Mouse (Mus musculus) cerebellum, adult 9-10 months (tissue): ENCODE data around the gene Mxd4.
A peak's percentile ranks its signal among the peaks of the same experiment; 100 is the strongest.

Experiments
- DNase-seq: peaks from one replicate; pipeline ENCODE4 v3.0.0; 2022

Mxd4 gene

DNA sequence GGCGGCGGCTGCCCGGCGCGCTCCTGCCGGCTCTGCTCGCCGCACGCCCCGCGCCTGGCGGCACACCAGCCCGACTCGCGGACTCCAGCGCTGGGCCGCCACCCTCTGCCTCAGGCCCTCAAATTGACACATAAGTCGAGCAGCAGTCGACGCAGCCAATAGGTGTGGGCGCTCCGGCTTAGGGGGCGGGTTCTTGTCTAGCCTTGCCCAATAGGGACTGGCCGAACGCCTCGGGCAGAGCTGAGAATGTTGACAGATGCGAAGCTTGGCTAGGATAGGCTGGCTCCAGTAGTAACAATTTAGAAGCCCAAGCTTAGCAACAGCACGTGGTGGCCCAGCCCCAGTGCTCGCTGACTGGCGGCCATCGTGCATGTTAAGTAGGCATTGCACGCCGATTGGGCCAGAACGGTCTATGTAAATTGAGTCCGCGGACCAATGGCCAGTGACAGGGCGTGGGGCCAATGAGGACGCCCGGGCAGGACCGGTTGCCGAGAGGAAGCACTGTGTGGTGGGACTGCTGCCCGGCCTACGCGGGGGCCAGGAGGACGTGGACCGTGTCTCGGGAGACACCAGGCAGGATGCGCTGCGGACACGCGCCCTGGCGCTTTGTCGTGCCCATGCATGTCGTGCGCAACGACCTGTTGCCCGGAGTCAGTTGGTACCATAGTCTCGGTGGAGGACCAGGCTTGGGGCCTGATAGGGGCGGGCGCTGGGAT, at the start of gene Mxd4:
Mxd4 (minus strand) TSS at position 120 of the 716 bp plus-strand sequence.
- DNase-seq = peak; percentile 100

GRCm38 (mm10) chr5:34235898-34236420, 48.4 kb upstream of the Mxd4 start:
- DNase-seq = peak; percentile 46

DNA sequence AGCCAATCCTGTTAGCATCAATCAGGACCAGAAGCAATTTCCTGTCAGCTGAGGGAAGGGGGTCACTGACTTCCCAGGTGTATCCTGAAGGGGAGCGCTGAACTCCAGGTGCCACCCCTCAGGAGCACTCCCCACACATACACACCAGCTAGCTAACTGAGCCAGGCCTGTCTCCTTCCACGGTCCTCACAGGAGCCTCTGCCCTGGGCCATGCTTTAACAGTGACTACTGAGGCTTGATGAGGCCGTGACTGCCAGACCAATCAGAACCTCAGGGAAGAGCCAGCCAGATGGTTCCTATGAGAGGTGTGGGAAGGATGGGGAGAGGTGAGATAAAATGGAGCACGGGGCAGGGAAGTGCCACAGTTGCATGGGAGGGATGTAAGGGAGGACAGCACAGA, 47.5 kb upstream of the Mxd4 start:
- peak; percentile 54 for DNase-seq

DNA sequence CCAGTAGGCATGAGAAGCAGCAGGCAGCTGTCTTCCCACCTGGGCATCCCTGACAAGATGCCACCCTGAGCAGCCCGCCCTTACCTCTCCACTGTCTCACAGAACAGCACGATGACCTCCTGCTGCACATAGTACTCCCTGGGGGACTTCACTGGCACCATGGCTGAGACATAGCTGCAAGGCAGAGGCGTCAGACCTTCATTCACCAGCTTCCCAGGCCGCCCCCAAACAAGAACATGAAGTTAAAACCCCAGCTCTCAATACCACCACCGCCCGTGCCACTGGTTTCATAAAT, 45.6 kb upstream of the Mxd4 start:
- DNase-seq = peak; percentile 52

DNA sequence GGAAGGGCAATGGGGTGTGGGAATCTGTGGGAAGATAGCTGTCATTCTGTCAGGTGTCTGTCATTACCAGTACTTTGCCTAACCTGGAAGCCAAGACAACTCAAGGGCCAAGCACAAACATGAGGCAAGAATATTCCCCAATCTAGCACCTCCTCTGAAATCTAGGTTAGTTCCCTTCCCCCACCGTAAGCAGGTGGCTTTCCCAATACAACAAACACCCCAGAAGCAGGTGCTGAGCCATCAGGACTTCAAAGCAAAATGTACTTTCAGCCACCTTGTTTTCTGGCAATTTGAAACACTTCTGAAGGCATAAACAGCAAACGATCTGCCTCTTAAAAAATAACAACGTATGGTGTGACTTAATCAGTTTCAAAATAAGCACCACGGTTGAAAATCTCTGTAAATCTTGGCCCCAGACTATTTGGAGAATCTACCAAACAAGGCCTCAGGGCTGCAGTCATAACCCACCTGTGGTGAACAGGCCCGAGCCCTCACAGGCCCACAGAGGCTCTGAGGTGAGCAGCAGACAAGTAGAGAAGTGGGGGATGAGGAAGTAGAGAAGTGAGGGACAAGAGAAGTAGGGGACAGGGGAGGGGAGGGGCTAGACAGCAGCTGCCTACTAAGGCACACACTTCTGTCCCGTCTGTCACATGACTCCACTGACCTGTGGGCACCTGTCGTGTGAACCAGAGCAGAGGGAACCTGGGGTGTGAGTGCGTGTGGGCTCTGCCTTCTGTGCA, 45.1 kb upstream of the Mxd4 start:
- DNase-seq = peak; percentile 67

- peak; percentile 41 for DNase-seq
These were observed 44.4 kb upstream of the Mxd4 start for GRCm38 (mm10) chr5:34231901-34232300.

DNA sequence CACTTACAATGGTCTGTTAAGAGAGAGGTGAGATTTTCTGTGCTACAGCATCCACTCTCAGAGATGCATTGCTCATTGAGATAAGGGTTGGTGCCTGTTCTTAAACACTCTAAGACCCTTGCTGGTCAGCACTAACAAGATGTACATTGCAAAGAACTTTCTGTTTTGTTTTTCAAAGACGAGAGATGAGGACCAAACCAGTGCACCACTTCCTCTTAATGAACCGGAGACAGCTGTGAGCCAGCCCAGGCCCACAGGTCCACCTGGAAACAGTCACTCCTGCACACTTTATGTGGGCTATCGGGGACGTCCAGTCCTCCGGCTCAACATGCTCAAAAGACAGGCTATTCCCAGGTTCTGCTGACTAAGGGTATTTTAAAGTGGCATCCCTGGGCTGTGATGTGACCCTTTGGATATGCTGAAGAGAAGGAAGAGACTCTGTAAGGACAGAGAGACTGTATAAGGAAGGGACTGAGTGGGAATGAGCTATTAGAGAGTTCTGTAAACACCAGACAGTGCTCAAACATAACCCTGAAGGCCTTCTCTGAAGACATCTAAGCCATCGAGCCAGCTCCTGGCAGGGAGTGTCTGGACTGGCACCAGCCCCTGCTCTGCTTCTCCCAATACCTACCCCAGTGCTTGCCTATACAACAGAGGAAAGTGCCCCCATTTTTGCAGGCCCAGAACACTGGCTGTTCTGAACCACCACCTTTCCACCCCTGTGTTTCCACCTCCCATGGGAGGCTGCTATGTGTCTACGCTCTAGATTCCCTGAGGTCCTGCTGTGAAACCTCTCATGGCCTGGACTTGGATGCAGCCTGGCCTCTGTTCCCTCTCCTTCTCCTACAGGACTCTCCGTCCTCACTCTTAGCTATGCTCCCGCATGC, 43.3 kb upstream of the Mxd4 start:
- DNase-seq = peak; percentile 55

- DNase-seq = no peak
These were observed 42.0 kb upstream of the Mxd4 start for GRCm38 (mm10) chr5:34229503-34229902.

- peak; percentile 78 for DNase-seq
These were observed 38.0 kb upstream of the Mxd4 start for GRCm38 (mm10) chr5:34225516-34225915.

GRCm38 (mm10) chr5:34224515-34224914, 37.0 kb upstream of the Mxd4 start:
- DNase-seq = no peak

DNA sequence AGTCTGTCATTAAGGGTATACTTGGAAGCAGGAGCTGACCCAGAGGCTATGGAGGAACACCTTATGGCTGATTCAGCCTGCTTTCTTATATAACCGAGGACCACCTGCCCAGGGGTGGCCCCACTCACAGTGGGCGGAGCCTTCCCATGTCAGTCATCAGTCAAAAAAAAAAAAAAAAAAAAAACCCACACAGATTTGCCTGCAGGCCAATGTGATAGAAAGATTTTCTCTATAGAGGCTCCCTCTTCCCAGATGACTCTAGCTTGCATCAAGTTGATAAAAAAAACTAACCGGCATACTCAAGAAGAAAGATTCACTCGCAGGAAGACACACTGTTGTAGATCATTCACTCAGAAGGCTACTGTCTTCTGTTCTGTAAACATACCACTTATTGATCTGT, 32.5 kb upstream of the Mxd4 start:
- no peak for DNase-seq

GRCm38 (mm10) chr5:34218672-34219071, 31.2 kb upstream of the Mxd4 start:
- DNase-seq = no peak

- DNase-seq = no peak
These were observed 30.2 kb upstream of the Mxd4 start for GRCm38 (mm10) chr5:34217756-34218155.

GRCm38 (mm10) chr5:34216025-34216424, 28.5 kb upstream of the Mxd4 start:
- DNase-seq = no peak

GRCm38 (mm10) chr5:34213659-34214058, 26.1 kb upstream of the Mxd4 start:
- DNase-seq = peak; percentile 35

- DNase-seq = peak; percentile 82
These were observed 22.8 kb upstream of the Mxd4 start for GRCm38 (mm10) chr5:34210279-34210678.

DNA sequence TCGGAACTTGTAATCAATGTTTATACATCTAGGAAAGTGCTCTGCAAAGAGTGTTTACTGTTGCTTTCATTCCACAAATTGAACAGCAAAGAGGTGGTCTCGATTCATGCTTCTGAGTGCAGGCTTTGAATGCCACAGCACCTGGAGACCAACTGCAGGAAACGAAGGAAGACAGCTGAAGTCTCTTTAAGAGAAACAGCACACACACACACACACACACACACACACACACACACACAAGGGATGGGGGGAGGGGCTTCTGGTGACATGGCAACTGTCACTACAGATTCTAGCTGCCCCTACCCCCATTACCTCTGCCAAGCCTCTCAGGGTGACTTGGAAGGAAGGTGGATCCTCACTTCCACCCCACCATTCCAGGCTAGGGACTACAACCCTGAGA, 20.0 kb upstream of the Mxd4 start:
- peak; percentile 27 for DNase-seq

DNA sequence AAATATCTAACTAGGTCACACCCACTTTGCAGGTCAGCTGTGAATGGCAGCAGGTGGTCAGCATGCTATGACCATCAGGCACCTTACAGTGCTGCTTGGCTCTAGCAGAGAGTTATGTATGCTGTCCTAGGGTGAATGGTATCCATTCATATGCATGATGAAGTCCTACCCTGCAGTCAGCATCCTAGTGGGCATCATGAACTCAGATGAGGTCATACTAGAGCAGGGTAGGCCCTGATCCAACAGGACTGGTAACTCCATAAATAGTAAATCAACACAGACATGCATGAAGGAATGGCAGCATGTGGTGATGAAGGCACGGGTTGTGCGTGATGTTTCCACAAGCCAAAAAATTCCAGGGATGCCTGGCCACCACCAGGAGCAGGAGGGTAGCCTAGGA, 18.3 kb upstream of the Mxd4 start:
- peak; percentile 70 for DNase-seq

DNA sequence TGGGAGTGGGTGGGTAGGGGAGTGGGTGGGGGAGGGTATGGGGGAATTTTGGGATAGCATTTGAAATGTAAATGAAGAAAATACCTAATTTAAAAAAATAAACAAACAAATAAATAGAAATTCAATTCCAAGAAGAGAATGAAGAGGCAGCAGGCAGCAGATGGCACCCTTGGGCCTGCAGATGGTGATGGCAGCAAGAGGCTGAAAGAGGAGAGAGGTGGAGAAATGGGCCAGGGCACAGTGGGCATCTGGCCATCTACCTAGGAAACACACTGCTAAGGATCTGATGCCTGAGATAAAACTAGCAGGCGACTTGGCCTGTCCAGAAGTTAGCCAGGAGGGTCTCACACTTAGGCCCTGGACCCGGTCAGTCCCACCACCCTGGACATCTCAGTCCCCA, 17.4 kb upstream of the Mxd4 start:
- peak; percentile 91 for DNase-seq

DNA sequence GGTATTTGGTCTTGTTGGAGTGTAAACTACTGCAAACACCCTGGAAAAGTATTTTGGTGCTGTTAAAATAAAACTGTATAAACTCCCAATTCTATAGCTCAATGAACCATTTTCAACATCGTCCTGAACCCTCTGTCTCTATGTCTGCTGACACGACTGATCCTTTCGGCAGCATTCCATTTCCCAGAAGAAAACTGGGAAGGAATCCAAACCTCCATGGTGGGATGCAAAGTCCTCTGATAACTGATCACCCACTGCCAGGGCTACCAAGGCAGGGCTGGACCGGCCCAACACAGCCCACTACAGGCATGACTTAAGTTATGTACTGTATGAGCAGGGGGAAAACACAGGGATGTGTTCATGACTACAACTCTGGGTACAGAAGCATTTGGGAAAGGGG, 14.5 kb upstream of the Mxd4 start:
- peak; percentile 45 for DNase-seq

- peak; percentile 47 for DNase-seq
These were observed 13.9 kb upstream of the Mxd4 start for GRCm38 (mm10) chr5:34201396-34201795.

DNA sequence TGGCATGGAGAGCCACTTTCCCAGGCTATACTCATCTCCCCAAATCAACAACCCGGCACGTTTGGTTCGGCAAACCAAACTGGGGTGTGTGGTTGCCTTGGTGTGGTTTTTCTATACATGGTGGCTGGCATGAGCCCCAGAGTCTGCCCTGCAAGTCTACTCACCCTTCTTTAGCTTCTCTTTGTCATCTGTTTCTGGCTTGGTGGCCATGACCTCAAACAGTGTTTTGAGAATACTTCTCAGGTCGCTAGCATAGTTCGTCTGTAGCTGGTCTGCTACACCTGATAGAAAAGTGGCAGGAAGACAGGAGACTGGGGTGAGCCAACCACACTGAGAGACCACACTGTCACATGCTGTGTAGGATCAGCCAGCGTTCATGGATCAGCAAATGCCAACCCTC, 11.1 kb upstream of the Mxd4 start:
- peak; percentile 20 for DNase-seq

- DNase-seq = peak; percentile 73
These were observed 9.7 kb upstream of the Mxd4 start for GRCm38 (mm10) chr5:34197243-34197642.
